Mouse (Mus musculus): ENCODE data around the gene Eif4e1b. TPM values are rescaled to one million over a fixed set of nuclear protein-coding genes. Genes with fewer than 3 reads are reported as not detected.

Eif4e1b gene
- polyA plus RNA-seq, 1 experiment from 2014 or later = not detected

GRCm38 (mm10) chr13:54797861-54798643 is 14.3 kb downstream of the Eif4e1b start:
- H3K4me2 ChIP-seq (replicated peaks; ENCODE audit: low read depth, low read length) = no peak overlapping the region
- no peaks in the 10 kb centered on the region for H3K36me3 ChIP-seq (ENCODE audit: insufficient read depth, low read length)
- H3K4me3 ChIP-seq (ENCODE audit: low read length) = no peak overlapping the region
- H3K9ac ChIP-seq (replicated peaks; ENCODE audit: low read length) = no peak overlapping the region
- 78% methylated on average over 16 of the region's 16 CpGs for WGBS
- H3K27me3 ChIP-seq (ENCODE audit: insufficient read depth, low read length) = no peaks in the 10 kb centered on the region
- no peaks in the 10 kb centered on the region for H3K9me3 ChIP-seq (ENCODE audit: low read length)
- no peaks in the 10 kb centered on the region for H3K4me1 ChIP-seq (ENCODE audit: insufficient read depth, low read length)
- no peak overlapping the region for H3K27ac ChIP-seq (ENCODE audit: low read length)
- ATAC-seq (ENCODE audit: low FRiP score, low TSS enrichment) = no peak

- Histone ChIP-seq H3K9me3 (ENCODE audit: low read length) (no peaks in the 10 kb centered on the region), H3K4me2 (replicated peaks; ENCODE audit: low read depth, low read length) (no peak overlapping the region), H3K27ac (ENCODE audit: low read length) (no peak overlapping the region), H3K36me3 (ENCODE audit: insufficient read depth, low read length) (no peaks in the 10 kb centered on the region), H3K4me3 (ENCODE audit: low read length) (no peak overlapping the region), H3K27me3 (ENCODE audit: insufficient read depth, low read length) (no peaks in the 10 kb centered on the region), H3K9ac (replicated peaks; ENCODE audit: low read length) (no peak overlapping the region), H3K4me1 (ENCODE audit: insufficient read depth, low read length) (no peaks in the 10 kb centered on the region)
- ATAC-seq (ENCODE audit: low FRiP score, low TSS enrichment) = no peak
- WGBS = 73% methylated on average over 10 of the region's 10 CpGs
Measured at GRCm38 (mm10) chr13:54798740-54799139, 14.9 kb downstream of the Eif4e1b start.

GRCm38 (mm10) chr13:54799701-54800100 is 15.9 kb downstream of the Eif4e1b start:
- no peak overlapping the region for H3K27ac ChIP-seq (ENCODE audit: low read length)
- no peaks in the 10 kb centered on the region for H3K4me1 ChIP-seq (ENCODE audit: insufficient read depth, low read length)
- 20% methylated on average over 9 of the region's 9 CpGs for WGBS
- H3K27me3 ChIP-seq (ENCODE audit: insufficient read depth, low read length) = 0 out of 2 replicates have a peak, but pooled peaks cover 3% of the 10 kb centered on the region
- H3K9me3 ChIP-seq (ENCODE audit: low read length) = no peaks in the 10 kb centered on the region
- no peaks in the 10 kb centered on the region for H3K36me3 ChIP-seq (ENCODE audit: insufficient read depth, low read length)
- H3K9ac ChIP-seq (replicated peaks; ENCODE audit: low read length) = no peak overlapping the region
- H3K4me2 ChIP-seq (replicated peaks; ENCODE audit: low read depth, low read length) = no peak overlapping the region
- ATAC-seq (ENCODE audit: low FRiP score, low TSS enrichment) = no peak
- no peak overlapping the region for H3K4me3 ChIP-seq (ENCODE audit: low read length)

GRCm38 (mm10) chr13:54800206-54800605 is 16.4 kb downstream of the Eif4e1b start:
- Histone ChIP-seq H3K4me1 (ENCODE audit: insufficient read depth, low read length) (no peaks in the 10 kb centered on the region), H3K4me3 (ENCODE audit: low read length) (no peak overlapping the region), H3K9me3 (ENCODE audit: low read length) (no peaks in the 10 kb centered on the region), H3K9ac (replicated peaks; ENCODE audit: low read length) (no peak overlapping the region), H3K27me3 (ENCODE audit: insufficient read depth, low read length) (peaks cover 4% of the 10 kb centered on the region; the same call in 1 of the 2 replicates), H3K4me2 (replicated peaks; ENCODE audit: low read depth, low read length) (no peak overlapping the region), H3K36me3 (ENCODE audit: insufficient read depth, low read length) (no peaks in the 10 kb centered on the region), H3K27ac (ENCODE audit: low read length) (no peak overlapping the region)
- WGBS = 32% methylated on average over 4 of the region's 4 CpGs
- no peak for ATAC-seq (ENCODE audit: low FRiP score, low TSS enrichment)

GRCm38 (mm10) chr13:54803010-54803409 is 19.2 kb downstream of the Eif4e1b start:
- no peak for ATAC-seq (ENCODE audit: low FRiP score, low TSS enrichment)
- no peak overlapping the region for H3K9ac ChIP-seq (replicated peaks; ENCODE audit: low read length)
- 80% methylated on average over 6 of the region's 6 CpGs for WGBS
- H3K9me3 ChIP-seq (ENCODE audit: low read length) = no peaks in the 10 kb centered on the region
- H3K27me3 ChIP-seq (ENCODE audit: insufficient read depth, low read length) = peaks cover 17% of the 10 kb centered on the region; the same call in 1 of the 2 replicates
- H3K4me2 ChIP-seq (replicated peaks; ENCODE audit: low read depth, low read length) = no peak overlapping the region
- no peak overlapping the region for H3K4me3 ChIP-seq (ENCODE audit: low read length)
- no peak overlapping the region for H3K27ac ChIP-seq (ENCODE audit: low read length)
- H3K36me3 ChIP-seq (ENCODE audit: insufficient read depth, low read length) = no peaks in the 10 kb centered on the region
- H3K4me1 ChIP-seq (ENCODE audit: insufficient read depth, low read length) = no peaks in the 10 kb centered on the region

DNA sequence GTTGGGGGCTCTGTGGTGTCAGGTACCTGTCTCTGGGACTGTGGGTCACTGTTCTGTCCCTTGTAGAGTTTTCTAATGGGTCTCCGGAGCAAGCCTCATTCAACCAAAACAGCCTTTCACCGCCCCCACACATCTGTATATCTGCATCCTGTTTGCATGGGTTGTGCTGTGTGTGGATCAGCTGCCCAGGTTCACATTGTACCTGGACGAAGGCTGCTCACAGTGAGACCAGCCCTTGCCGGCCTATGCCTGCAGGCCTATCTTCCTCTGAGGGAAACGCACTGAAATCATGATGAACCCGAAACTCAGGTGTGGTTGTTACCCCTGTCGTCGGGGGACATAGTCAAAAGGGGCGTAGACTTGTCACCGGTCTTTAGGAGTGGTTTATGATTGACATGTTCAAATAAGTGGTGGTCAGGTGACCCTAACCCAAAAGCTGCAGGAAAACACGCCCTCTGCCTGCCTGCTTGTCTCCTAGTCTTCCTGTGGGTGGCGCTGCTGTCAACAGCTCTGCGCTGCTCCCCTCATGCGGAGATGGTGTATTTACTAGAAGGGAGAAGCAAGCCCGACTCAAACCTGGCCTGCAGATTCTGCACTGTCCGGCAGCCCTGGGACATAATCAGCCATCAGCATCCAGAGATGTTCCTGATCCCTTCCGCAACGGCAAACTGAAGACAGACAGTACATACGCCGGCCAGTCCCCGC is 21.5 kb downstream of the Eif4e1b start:
- WGBS = 42% methylated on average over 21 of the region's 21 CpGs
- no peaks in the 10 kb centered on the region for H3K4me1 ChIP-seq (ENCODE audit: insufficient read depth, low read length)

DNA sequence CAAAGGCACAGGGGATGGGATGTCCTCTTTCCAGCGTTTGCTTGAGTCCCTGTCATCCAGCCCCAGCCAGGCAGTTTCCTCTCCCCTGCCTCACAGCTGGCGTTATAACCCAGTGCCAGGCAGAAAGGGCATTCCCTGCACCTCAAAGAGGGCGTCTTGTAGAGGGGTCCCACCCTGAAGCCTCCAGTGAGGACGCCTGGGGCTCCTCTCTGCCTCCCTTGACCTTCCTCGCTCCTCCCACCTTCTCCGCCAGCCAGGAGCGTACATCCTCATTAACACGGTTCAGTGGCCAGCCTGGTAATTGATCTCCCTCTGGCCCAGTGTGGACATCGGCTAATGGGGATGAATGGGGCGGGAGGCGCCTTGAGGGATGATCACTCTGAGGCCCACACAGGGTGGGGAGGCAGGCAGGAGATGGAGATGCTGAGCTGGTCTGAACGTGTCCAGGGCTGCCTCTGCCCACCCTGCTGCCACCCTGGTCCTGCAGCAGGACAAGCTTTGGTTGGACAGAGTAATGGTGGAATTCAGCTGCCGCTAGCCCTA is 22.7 kb downstream of the Eif4e1b start:
- Histone ChIP-seq H3K4me2 (replicated peaks; ENCODE audit: low read depth, low read length) (no peak overlapping the region), H3K36me3 (ENCODE audit: insufficient read depth, low read length) (no peaks in the 10 kb centered on the region), H3K27ac (ENCODE audit: low read length) (no peak overlapping the region), H3K9me3 (ENCODE audit: low read length) (no peaks in the 10 kb centered on the region), H3K4me1 (ENCODE audit: insufficient read depth, low read length) (no peaks in the 10 kb centered on the region), H3K9ac (replicated peaks; ENCODE audit: low read length) (no peak overlapping the region), H3K4me3 (ENCODE audit: low read length) (no peak overlapping the region), H3K27me3 (ENCODE audit: insufficient read depth, low read length) (peaks cover 17% of the 10 kb centered on the region; the same call in 1 of the 2 replicates)
- WGBS = 14% methylated on average over 13 of the region's 13 CpGs
- ATAC-seq (ENCODE audit: low FRiP score, low TSS enrichment) = peak; percentile 90

More for the DNA sequence above, 21.5 kb downstream of the Eif4e1b start:
- Histone ChIP-seq H3K9ac (replicated peaks; ENCODE audit: low read length) (no peak overlapping the region), H3K27me3 (ENCODE audit: insufficient read depth, low read length) (peaks cover 17% of the 10 kb centered on the region; the same call in 1 of the 2 replicates), H3K9me3 (ENCODE audit: low read length) (no peaks in the 10 kb centered on the region), H3K27ac (ENCODE audit: low read length) (no peak overlapping the region), H3K4me3 (ENCODE audit: low read length) (no peak overlapping the region), H3K4me2 (replicated peaks; ENCODE audit: low read depth, low read length) (no peak overlapping the region), H3K36me3 (ENCODE audit: insufficient read depth, low read length) (no peaks in the 10 kb centered on the region)
- ATAC-seq (ENCODE audit: low FRiP score, low TSS enrichment) = no peak

DNA sequence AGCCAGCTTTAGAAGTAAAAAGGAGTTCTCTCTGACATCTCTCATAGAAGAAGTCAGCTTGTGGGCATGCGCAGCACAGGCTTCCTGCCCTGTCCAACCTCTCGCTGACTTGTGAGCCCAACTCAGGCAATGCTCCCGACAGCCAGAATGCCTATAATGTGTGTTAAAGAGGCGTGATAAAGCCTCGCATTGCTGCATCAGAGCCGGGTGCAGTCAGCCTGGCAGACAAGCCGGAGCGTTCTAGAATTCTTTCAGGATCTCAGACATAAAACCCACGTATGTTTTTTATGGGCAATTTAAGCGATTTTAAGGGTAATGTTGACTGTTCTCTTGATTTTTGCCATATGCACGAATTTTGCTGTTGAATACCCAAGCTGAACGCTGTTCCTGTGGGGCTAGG is 24.3 kb downstream of the Eif4e1b start:
- Histone ChIP-seq H3K4me1 (ENCODE audit: insufficient read depth, low read length) (no peaks in the 10 kb centered on the region), H3K9ac (replicated peaks; ENCODE audit: low read length) (no peak overlapping the region), H3K27me3 (ENCODE audit: insufficient read depth, low read length) (peaks cover 17% of the 10 kb centered on the region; the same call in 1 of the 2 replicates), H3K9me3 (ENCODE audit: low read length) (no peaks in the 10 kb centered on the region), H3K4me3 (ENCODE audit: low read length) (no peak overlapping the region), H3K27ac (ENCODE audit: low read length) (no peak overlapping the region), H3K4me2 (replicated peaks; ENCODE audit: low read depth, low read length) (no peak overlapping the region), H3K36me3 (ENCODE audit: insufficient read depth, low read length) (no peaks in the 10 kb centered on the region)
- ATAC-seq (ENCODE audit: low FRiP score, low TSS enrichment) = no peak
- 75% methylated on average over 12 of the region's 12 CpGs for WGBS

GRCm38 (mm10) chr13:54811476-54811875 is 27.7 kb downstream of the Eif4e1b start:
- ATAC-seq (ENCODE audit: low FRiP score, low TSS enrichment) = no peak
- 59% methylated on average over 7 of the region's 7 CpGs for WGBS
- Histone ChIP-seq H3K27me3 (ENCODE audit: insufficient read depth, low read length) (peaks cover 1% of the 10 kb centered on the region; the same call in 1 of the 2 replicates), H3K36me3 (ENCODE audit: insufficient read depth, low read length) (no peaks in the 10 kb centered on the region), H3K27ac (ENCODE audit: low read length) (no peak overlapping the region), H3K4me1 (ENCODE audit: insufficient read depth, low read length) (no peaks in the 10 kb centered on the region), H3K4me3 (ENCODE audit: low read length) (no peak overlapping the region), H3K4me2 (replicated peaks; ENCODE audit: low read depth, low read length) (no peak overlapping the region), H3K9me3 (ENCODE audit: low read length) (no peaks in the 10 kb centered on the region), H3K9ac (replicated peaks; ENCODE audit: low read length) (no peak overlapping the region)

Data from kidney, embryonic 16.5 days (tissue).